Mouse (Mus musculus): ENCODE data around the gene Comtd1.

Comtd1 gene

GRCm38 (mm10) chr14:21838336-21839017 lies 10.3 kb downstream of the Comtd1 start:
- no peak for DNase-seq (ENCODE audit: low spot score in 2 of 2)

- DNase-seq (ENCODE audit: low spot score in 2 of 2), result peak in 1 of 2 experiments; percentile 42
Observed at GRCm38 (mm10) chr14:21831830-21832403, 16.9 kb downstream of the Comtd1 start.

DNA sequence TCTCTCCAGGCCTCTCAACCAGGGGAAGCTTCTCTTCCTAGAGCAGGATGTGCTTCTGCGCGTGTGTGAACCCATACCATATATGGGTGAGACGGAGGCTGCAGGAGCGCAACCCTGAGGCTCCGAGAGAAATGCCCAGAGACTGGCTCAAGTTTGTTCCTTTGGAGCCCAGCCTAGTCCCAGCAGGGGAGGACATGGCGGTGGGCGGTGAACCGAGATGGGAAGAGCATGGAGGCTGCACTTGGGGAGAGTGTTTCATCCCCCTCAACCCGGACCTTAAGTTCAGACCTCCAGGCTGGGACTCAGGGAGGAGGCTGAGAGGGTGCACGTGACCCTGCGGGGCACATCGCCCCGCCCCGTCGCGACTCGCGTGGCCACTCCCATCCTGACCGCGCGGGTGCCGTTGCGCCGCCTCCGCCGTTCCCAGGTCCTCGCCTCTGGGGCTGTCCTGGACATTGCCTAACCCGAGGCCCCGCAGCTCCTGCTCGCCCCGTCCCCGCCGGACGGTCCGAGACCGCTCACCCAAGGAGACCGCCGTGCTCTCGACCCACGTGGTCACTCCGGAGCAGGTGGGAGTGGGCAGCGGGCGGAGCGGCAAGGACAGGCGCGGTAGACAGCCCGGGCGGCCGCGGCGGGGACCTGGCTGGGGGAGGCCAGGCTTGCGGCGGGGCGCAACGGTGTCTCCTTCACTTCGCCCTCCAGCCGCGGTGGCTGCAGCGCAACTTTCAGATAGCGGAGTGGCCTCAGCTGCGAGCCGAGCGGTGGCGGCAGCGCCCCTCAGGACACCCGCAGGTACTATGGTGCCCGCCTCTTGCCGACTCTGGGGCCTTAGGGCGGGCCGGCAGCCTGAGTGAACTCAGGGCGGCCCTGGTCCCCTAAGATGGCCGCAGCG lies 17.7 kb downstream of the Comtd1 start:
- DNase-seq (ENCODE audit: low spot score in 2 of 2), result peak; percentile 95 to 96

- DNase-seq (ENCODE audit: low spot score in 2 of 2), result no peak
Observed at GRCm38 (mm10) chr14:21825786-21826491, 22.8 kb downstream of the Comtd1 start.

DNA sequence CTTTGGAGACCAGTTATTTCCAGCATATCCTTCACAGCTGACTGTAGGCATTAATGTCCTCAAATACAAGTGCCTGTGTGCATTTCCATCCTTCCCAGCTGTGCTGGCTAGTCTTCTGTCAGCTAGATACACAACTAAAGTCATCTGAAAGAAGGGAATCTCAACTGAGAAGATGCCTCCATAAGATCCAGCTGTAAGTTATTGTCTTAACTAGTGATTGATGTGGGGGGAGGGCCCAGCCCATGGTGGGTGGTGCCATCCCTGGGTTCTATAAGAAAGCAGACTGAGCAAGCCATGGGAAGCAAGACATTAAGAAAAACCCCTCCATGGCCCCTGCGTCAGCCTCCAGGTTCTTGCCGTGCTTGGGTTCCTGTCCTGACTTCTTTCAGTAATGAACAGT lies 23.8 kb downstream of the Comtd1 start, which contains the start of gene Vdac2:
Gene Vdac2 (plus strand): TSS at position 301 of the 400 bp plus-strand sequence.
- no peak for DNase-seq (ENCODE audit: low spot score in 2 of 2)

GRCm38 (mm10) chr14:21823897-21824296 lies 24.9 kb downstream of the Comtd1 start:
- no peak for DNase-seq (ENCODE audit: low spot score in 2 of 2)

GRCm38 (mm10) chr14:21822795-21823374 lies 25.9 kb downstream of the Comtd1 start:
- DNase-seq (ENCODE audit: low spot score in 2 of 2), result peak; percentile 40 to 53

DNA sequence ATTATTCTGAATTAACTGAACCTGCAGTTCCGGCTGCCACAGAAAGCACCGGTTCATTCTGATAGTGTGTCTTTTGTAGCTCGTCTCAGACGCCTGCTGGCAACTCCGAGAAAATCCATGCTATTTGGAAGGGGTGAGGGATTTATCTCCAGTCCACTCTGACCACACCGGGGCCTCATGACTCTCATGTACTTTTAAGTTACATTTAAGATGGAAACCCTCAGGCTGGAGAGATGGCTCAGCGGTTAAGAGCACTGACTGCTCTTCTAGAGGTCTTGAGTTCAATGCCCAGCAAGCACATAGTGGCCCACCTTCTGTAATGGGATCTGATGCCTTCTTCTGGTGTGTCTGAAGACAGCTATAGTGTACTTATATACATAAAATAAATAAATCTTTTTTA lies 26.5 kb downstream of the Comtd1 start:
- no peak for DNase-seq (ENCODE audit: low spot score in 2 of 2)

GRCm38 (mm10) chr14:21820880-21821505 lies 27.8 kb downstream of the Comtd1 start:
- DNase-seq (ENCODE audit: low spot score in 2 of 2), result no peak

DNA sequence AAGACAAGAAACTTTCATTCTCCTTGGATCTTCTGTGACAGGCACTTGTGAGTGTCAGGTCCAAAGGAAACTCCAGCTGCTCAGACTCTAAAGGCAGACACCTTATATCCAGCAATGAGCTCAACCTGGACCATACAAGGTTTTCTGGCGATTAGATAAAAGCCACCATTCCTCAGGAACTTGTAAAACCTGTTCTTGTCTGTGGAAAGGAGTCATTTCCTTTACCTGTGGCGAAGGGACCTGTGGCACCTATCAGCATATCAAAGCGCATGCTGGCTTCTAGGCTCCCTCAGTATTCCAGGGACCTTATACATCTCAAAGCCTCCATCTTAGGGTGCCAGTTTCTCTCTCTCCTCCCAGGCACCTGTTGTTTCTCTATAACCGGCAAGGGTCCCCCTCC lies 31.3 kb downstream of the Comtd1 start:
- DNase-seq (ENCODE audit: low spot score in 2 of 2), result no peak

- no peak for DNase-seq (ENCODE audit: low spot score in 2 of 2)
Observed at GRCm38 (mm10) chr14:21816255-21816654, 32.5 kb downstream of the Comtd1 start.

DNA sequence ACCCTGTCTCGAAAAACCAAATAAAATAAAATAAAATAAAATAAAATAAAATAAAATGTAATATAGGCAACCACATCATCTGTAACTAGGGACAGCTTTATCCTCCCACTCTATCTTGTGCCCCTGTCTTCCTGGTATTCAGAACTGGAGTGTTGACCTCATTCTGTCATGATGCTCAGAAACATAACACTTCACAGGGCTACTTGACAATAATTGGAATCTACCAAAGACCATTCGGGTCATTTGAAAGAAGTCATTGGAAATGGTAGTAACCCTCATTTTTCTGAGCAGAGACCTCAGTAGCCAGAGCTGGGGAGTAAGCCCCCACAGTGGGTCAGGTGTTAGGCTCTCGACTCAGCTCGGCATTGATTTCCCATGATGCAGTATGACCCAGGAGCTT lies 34.2 kb downstream of the Comtd1 start:
- DNase-seq (ENCODE audit: low spot score in 2 of 2), result no peak

DNA sequence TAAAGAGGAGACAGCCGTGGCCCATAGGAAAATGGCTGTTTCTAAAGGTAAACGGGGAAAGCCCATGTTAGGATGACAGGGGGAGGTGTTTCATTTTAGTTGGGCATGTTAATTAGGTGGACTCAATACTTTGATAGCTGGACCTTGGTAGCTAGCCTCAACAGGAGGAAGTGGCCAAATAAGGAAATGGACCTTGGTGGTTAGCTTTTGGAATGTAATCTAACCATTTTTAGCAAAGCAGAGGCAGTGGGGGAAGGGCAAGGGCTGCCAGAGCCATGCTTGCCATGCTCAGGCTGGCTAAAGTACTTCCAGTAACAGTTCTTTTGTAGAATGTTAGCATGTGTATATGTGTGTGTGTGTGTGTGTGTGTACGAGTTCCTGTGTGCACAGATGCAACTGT lies 34.9 kb downstream of the Comtd1 start:
- no peak for DNase-seq (ENCODE audit: low spot score in 2 of 2)

DNA sequence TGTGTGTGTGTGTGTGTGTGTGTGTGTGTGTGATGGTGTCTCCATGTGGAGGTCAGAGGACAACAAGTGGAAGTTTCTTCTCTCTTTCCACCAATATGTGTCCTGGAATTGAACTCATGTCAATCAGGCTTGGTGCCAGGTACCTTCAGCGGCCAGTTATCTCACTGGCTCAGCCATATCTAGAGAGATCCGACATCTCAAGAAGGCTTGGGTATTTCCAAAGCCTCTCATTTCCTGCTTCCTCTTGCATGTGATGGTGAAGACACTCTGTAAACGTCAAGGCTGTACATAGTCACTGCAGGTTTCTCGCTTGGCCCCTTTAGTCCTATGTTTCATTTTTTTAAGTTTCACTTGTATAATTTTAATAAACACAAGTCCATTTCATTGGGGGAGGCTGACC lies 35.6 kb downstream of the Comtd1 start:
- no peak for DNase-seq (ENCODE audit: low spot score in 2 of 2)

DNA sequence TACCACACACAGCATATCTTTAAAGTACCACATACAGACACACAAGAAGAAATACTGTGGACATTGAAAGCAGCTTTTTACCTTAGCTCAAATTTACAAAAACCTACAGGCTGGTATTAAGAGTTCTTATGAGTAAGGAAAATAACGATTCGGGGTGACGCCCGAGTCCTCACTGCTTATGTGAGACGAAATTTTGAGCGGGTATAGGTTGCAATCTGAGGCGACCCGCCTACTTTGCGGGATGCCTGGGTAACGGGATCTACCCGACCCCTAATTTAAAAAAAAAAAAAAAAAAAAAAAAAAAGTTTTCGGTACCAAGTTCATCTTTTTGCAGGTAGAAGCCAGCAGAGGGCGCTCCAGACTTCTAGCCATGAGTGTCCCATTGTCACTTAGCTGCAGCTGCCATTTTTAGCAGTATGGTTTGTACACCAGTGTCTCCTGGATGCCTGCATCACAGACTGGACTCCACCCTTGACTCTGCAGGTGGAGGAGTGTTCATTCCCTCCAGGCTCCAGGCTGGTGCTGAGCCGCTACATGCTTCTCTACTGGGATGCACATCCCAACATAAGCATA lies 36.1 kb downstream of the Comtd1 start:
- peak; percentile 67 to 77 for DNase-seq (ENCODE audit: low spot score in 2 of 2)

DNA sequence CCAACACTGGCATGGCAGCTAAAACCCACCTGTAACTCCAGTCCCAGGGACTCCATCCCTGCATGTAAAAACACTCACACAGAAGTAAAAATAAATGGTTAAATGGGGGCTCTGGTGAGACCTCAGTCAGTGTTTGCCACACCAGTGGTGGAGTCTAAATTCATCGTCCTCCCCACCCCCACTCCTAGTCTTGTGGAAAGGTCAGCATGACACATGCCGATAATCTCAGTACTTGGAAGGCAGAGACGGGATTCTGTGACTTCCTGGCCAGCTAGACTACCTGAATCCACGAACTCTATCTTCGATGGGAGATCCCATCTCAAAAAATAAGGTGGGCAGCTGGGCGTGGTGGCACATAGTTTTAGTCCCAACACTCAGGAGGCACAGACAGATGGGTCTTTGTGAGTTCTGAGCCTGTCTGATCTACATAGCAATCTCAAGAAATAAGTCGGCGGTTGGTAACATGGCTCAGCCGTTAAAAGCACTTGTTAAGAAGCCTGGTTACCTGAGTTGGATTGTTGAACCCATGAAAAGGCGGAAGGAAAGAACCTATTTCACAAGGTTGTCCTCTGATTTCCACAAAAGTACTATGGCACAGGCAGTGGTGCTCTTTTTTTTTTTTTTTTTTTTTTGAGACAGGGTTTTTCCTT lies 36.9 kb downstream of the Comtd1 start:
- DNase-seq (ENCODE audit: low spot score in 2 of 2), result no peak

- peak; percentile 15 to 30 for DNase-seq (ENCODE audit: low spot score in 2 of 2)
Observed at GRCm38 (mm10) chr14:21811301-21811700, 37.5 kb downstream of the Comtd1 start.

DNA sequence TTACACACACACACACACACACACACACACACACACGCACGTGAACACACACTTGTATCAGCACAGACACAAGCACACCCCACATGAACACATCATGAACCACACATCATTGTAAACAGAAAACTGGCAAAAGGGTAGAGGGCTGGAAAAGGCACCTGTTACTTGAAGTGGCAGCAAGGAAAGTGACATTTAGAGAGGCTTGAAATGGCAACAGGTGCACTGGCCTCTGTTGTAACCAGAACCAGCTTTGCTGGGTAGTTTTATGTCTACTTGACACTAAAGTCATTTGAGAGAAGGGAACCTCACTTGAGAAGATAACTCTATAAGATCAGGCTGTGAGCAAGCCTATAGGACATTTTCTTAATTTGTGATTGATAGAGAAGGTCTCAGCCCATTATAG lies 39.4 kb downstream of the Comtd1 start:
- no peak for DNase-seq (ENCODE audit: low spot score in 2 of 2)

DNA sequence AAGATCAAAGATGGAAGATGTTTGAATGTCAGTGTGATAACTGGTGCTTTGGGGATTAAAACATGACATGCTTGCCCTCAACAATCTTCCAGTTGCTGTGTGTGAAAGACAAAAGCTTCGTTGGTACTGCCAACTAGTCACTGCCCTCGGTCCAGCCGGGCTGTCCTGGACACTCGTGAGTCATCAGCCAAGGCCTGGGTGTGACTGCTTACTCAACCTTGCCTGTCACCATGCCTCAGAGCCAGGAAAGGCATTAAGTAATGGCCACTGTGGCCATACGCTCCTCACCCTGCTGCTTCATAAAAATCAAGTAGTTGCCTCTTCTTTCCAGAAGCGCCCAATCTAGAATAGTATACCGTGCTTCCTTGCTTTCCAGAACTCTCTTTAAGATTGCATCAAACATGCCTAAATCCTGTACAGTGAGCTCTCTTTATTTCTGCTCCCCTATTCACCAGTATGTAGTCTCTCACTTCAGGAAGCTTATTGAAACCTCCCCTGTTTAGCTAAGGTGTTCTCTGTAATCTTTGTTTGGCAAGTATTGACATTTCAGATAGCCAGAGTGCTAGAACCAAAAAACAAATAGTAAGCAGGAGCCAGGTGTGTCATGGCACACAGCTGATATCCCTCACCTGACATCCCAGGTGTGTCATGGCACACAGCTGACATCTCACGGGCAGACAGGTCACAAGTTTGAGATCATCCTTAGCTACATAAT lies 40.4 kb downstream of the Comtd1 start:
- no peak for DNase-seq (ENCODE audit: low spot score in 2 of 2)
